Mouse (Mus musculus) lung, embryonic 14.5 days (tissue): Measurements from ENCODE around the gene Tpbgl. TPM values are rescaled to one million over a fixed set of nuclear protein-coding genes. Genes with fewer than 3 reads are reported as not detected.
A peak's percentile ranks its signal among the peaks of the same experiment; 100 is the strongest.

ENCODE experiments used
- ATAC-seq: fragments of 200-750 bp; cut with Nextera tagmentation; 2 replicates; pipeline ENCODE4 v1.8.0; 2017; ENCODE audit warnings: mild to moderate bottlenecking, moderate TSS enrichment, moderate library complexity; ENCODE audit not compliant: insufficient read depth
- DNase-seq: peaks from one replicate; pipeline ENCODE4 v3.0.0-alpha.2; 2015
- H3K27ac ChIP-seq: fragments of 300-500 bp; sonication (generic); 2 replicates; pipeline ENCODE4 v1.5.1; 2014; ENCODE audit warnings: low read depth, mild to moderate bottlenecking, moderate library complexity
- H3K27me3 ChIP-seq: fragments of 300-500 bp; sonication (generic); 2 replicates; pipeline ENCODE4 v1.6.1; 2014; ENCODE audit warnings: low read length, control low read depth; ENCODE audit not compliant: insufficient read depth
- H3K36me3 ChIP-seq: fragments of 300-500 bp; sonication (generic); 2 replicates; pipeline ENCODE4 v1.6.1; 2014; ENCODE audit warnings: control low read depth; ENCODE audit not compliant: insufficient read depth
- H3K4me1 ChIP-seq: fragments of 300-500 bp; sonication (generic); 2 replicates; pipeline ENCODE4 v1.6.1; 2014; ENCODE audit warnings: antibody characterized with exemption, control low read depth; ENCODE audit not compliant: insufficient read depth
- H3K4me2 ChIP-seq: fragments of 300-500 bp; sonication (generic); 2 replicates; pipeline ENCODE4 v1.6.1; 2014; ENCODE audit warnings: mild to moderate bottlenecking
- H3K4me3 ChIP-seq: fragments of 300-500 bp; sonication (generic); 2 replicates; pipeline ENCODE4 v1.5.1; 2014; ENCODE audit warnings: low read depth, low read length
- H3K9ac ChIP-seq: fragments of 300-500 bp; sonication (generic); 2 replicates; pipeline ENCODE4 v1.6.1; 2014
- H3K9me3 ChIP-seq: fragments of 300-500 bp; sonication (generic); 2 replicates; pipeline ENCODE4 v1.6.1; 2016; ENCODE audit warnings: low read depth, low read length, control low read depth
- CTCF ChIP-seq: IDR thresholded peaks from 2 replicates; pipeline ENCODE4 v1.5.1; 2016; ENCODE audit warnings: antibody characterized with exemption, low read depth
- WGBS: fragments of 180-500 bp; shearing (Covaris S2); extraction: QIAGEN DNeasy Blood & Tissue Kit; methylation state at CpG from one replicate; pipeline ENCODE4 v1.1.7; 2014; 5-methylcytosine and 5-hydroxymethylcytosine counted together
- polyA plus RNA-seq: library from polyadenylated mRNA; unstranded; fragments of >200 nt; fragmentation: Nextera tagmentation; extraction: Ambion mirVana; gene quantifications from 2 replicates; pipeline ENCODE4 v1.2.1, GENCODE M21; 2014

Gene Tpbgl
- polyA plus RNA-seq, 1 experiment from 2014 or later: 1.2 TPM

DNA sequence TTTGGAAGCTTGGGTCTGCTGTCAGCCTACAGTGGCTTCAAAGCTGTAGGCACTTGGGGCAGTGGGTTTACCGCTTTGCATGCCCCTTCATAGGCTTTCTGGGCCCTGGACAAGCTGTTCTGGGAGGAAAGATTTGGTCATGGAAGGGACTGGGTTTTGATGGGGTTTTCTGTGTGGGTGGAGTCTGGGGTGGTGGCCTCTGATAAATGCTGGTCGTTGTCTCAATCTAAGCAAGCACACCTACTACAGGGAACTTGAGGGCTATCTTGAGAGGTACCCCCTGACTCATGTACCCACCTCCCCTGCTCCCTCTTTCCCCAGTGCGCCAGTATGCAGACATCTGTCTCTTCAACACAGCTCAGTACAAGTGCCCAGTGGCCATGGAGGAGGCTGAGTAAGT lies 34.2 kb downstream of the Tpbgl start:
- Histone ChIP-seq H3K4me2 (no peak overlapping the region), H3K27me3 (no peaks in the 10 kb centered on the region), H3K27ac (no peak overlapping the region), H3K9ac (no peak overlapping the region), H3K36me3 (peaks cover 62% of the 10 kb centered on the region), H3K9me3 (no peaks in the 10 kb centered on the region), H3K4me3 (no peak overlapping the region), H3K4me1 (no peaks in the 10 kb centered on the region)
- no peak for TF ChIP-seq CTCF
- WGBS: 87% methylated on average over 3 of the region's 3 CpGs
- ATAC-seq (no peak), DNase-seq (no peak)

DNA sequence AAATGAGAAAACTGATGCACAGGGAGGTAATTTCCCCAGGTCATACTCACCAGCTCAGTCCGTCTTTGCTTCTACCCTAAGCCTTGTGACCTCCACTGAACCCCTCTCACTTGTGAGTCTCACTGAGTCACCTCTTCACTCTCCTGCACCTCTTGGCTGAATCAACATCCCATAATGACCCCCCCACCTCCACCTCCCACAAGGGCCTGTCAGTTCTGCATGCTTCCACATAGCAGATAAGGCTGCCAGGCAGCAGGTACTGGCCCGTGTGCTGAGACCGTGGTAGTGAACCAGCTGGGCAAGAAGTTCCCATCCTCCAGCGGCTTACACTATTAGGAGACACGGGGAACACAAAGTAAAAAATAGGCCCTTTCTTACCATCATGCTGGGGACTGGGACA lies 36.3 kb downstream of the Tpbgl start:
- Histone ChIP-seq H3K27me3 (no peaks in the 10 kb centered on the region), H3K36me3 (peaks cover 49% of the 10 kb centered on the region), H3K27ac (no peak overlapping the region), H3K4me1 (no peaks in the 10 kb centered on the region), H3K9me3 (no peaks in the 10 kb centered on the region), H3K4me3 (no peak overlapping the region), H3K9ac (no peak overlapping the region), H3K4me2 (no peak overlapping the region)
- no peak for TF ChIP-seq CTCF
- WGBS: 75% methylated on average over 5 of the region's 5 CpGs
- ATAC-seq (no peak), DNase-seq (no peak)

DNA sequence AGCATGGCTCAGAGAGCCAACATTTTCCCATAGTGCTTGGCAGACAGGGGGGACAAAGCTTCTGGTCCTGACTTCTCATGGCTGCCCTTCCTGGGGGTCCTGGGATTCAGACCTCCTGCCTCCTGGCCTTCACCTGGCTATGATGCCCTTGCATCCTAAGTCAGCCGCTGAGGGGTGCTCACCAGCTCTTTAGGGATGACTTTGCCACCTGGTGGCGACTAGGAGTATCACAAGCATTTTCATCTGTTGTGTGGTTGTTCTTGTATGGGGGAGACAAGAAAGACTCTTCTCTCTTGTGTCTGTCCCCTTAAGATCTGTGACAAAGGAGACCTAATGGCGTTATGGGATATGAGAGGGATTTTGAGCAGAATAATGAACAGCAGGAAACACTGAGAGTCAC lies 36.8 kb downstream of the Tpbgl start:
- peak; percentile 88 for TF ChIP-seq CTCF
- H3K4me1 ChIP-seq: no peaks in the 10 kb centered on the region
- 11% methylated on average over 3 of the region's 3 CpGs for WGBS
- no peak overlapping the region for H3K9ac ChIP-seq
- peaks cover 49% of the 10 kb centered on the region for H3K36me3 ChIP-seq
- H3K27me3 ChIP-seq: no peaks in the 10 kb centered on the region
- H3K27ac ChIP-seq: no peak overlapping the region
- H3K4me3 ChIP-seq: no peak overlapping the region
- peak; percentile 88 for DNase-seq
- ATAC-seq: no peak
- H3K4me2 ChIP-seq: no peak overlapping the region
- no peaks in the 10 kb centered on the region for H3K9me3 ChIP-seq

GRCm38 (mm10) chr7:99585976-99586375 lies 40.9 kb downstream of the Tpbgl start:
- Histone ChIP-seq H3K27me3 (no peaks in the 10 kb centered on the region), H3K36me3 (peaks cover 45% of the 10 kb centered on the region), H3K9me3 (no peaks in the 10 kb centered on the region), H3K4me3 (no peak overlapping the region), H3K27ac (no peak overlapping the region), H3K9ac (no peak overlapping the region), H3K4me2 (no peak overlapping the region), H3K4me1 (peaks cover 11% of the 10 kb centered on the region; the same call in 1 of the 2 replicates)
- DNase-seq (no peak), ATAC-seq (no peak)
- WGBS: 85% methylated on average over 8 of the region's 8 CpGs
- no peak for TF ChIP-seq CTCF

DNA sequence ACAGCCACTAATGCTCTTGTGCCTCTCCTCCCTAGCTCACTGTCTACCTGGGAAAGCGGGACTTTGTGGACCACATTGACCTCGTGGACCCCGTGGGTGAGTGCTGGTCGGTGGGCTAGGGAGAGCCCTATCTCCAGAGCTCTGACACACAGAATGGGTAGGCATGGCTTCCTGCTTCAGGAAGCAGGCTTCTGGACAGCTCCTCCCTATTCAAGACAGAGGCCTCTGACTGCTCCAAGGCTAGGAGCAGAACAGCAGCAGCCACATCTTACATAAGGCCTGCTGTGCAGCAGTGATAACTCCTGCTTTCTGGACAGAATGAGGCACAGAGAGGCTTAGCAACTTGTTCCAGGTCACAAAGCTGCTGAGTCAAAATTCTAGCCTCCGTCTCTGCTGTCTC lies 43.3 kb downstream of the Tpbgl start:
- TF ChIP-seq CTCF: no peak
- peaks cover 23% of the 10 kb centered on the region; the same call in 1 of the 2 replicates for H3K4me1 ChIP-seq
- no peaks in the 10 kb centered on the region for H3K9me3 ChIP-seq
- H3K27me3 ChIP-seq: no peaks in the 10 kb centered on the region
- ATAC-seq: no peak
- peak overlapping the region; percentile 26; the same call in 1 of the 2 replicates for H3K27ac ChIP-seq
- H3K4me2 ChIP-seq: no peak overlapping the region
- H3K36me3 ChIP-seq: peaks cover 32% of the 10 kb centered on the region
- H3K4me3 ChIP-seq: no peak overlapping the region
- WGBS: 82% methylated on average over 5 of the region's 5 CpGs
- no peak overlapping the region for H3K9ac ChIP-seq
- peak; percentile 63 for DNase-seq

DNA sequence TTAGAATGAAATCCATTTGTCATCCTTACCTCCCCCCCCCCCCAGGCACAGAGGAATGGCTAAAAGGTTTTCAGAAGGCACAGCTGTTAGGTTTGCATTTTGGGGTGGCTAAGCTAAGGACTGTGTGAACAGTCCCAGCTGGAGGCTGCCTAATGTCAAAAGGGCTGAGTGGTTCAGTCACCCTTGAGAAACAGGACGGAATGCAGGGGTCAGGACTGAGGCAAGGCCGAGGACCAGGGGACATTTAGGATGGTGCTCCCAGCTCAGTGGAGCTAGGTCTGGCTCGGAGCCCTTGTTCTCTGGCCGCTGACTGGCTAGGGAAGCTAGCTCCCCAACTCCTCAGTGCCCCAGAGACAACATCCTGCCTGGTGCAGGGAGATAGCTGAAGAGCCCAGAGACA lies 44.0 kb downstream of the Tpbgl start:
- Histone ChIP-seq H3K36me3 (peaks cover 27% of the 10 kb centered on the region), H3K27me3 (no peaks in the 10 kb centered on the region), H3K4me2 (no peak overlapping the region), H3K9ac (no peak overlapping the region), H3K4me3 (no peak overlapping the region), H3K27ac (peak overlapping the region; percentile 26; the same call in 1 of the 2 replicates), H3K4me1 (peaks cover 23% of the 10 kb centered on the region; the same call in 1 of the 2 replicates), H3K9me3 (no peaks in the 10 kb centered on the region)
- no peak for TF ChIP-seq CTCF
- WGBS: 37% methylated on average over 4 of the region's 4 CpGs
- peak; percentile 65 for DNase-seq
- ATAC-seq: peak; percentile 63

GRCm38 (mm10) chr7:99582306-99582705 lies 44.6 kb downstream of the Tpbgl start:
- 0 out of 2 replicates have a peak overlapping the region, but pooled peaks have one; percentile 39 for H3K27ac ChIP-seq

More at GRCm38 (mm10) chr7:99582306-99582705, 44.6 kb downstream of the Tpbgl start:
- Histone ChIP-seq H3K4me1 (peaks cover 23% of the 10 kb centered on the region; the same call in 1 of the 2 replicates), H3K4me3 (no peak overlapping the region), H3K9ac (no peak overlapping the region), H3K4me2 (no peak overlapping the region; the same call in 1 of the 2 replicates), H3K36me3 (peaks cover 24% of the 10 kb centered on the region; the same call in 1 of the 2 replicates), H3K9me3 (no peaks in the 10 kb centered on the region), H3K27me3 (no peaks in the 10 kb centered on the region)
- TF ChIP-seq CTCF: no peak
- peak; percentile 93 for DNase-seq
- ATAC-seq: peak; percentile 91
- 32% methylated on average over 7 of the region's 7 CpGs for WGBS
